Mouse (Mus musculus) bone marrow, adult 2 months (tissue): ENCODE data around the gene Akt2.

Source experiments
- CTCF ChIP-seq: fragments of 200-500 bp; IDR thresholded peaks from 2 replicates; pipeline ENCODE4 v1.5.1; 2011; ENCODE audit warnings: low read length, control low read depth; ENCODE audit not compliant: control insufficient read depth, insufficient read depth
- POLR2A ChIP-seq: fragments of 200-500 bp; IDR thresholded peaks from 2 replicates; pipeline ENCODE4 v1.6.1; 2011; ENCODE audit warnings: low read depth, mild to moderate bottlenecking, control low read depth, low read length, borderline replicate concordance; ENCODE audit not compliant: control insufficient read depth

- TF ChIP-seq POLR2A = no peak
- no peak for TF ChIP-seq CTCF
Observed at GRCm38 (mm10) chr7:27604661-27605348, 13.5 kb downstream of the Akt2 start.
